Mouse (Mus musculus): ENCODE results near the gene Tsen2.

- no peak for TF ChIP-seq CTCF (IDR thresholded peaks at IDR 0.05; ENCODE audit: borderline replicate concordance, insufficient read depth, low read depth, low read length)
- TF ChIP-seq POLR2A (IDR thresholded peaks at IDR 0.05; ENCODE audit: borderline replicate concordance, insufficient read depth, low read length): no peak
Observed at GRCm38 (mm10) chr6:115511447-115511846, 33.0 kb upstream of the Tsen2 start.
